Mouse (Mus musculus) embryonic facial prominence, embryonic 13.5 days (tissue): Measurements from ENCODE around the gene Trappc12. TPM values are rescaled to one million over a fixed set of nuclear protein-coding genes. Genes with fewer than 3 reads are reported as not detected.

ENCODE experiments used
- ATAC-seq: fragments of 200-750 bp; cut with Nextera tagmentation; 2 replicates; pipeline ENCODE4 v1.8.0; 2017; ENCODE audit warnings: low read depth; ENCODE audit not compliant: insufficient number of reproducible peaks, insufficient read depth, low FRiP score, low TSS enrichment
- H3K27ac ChIP-seq: fragments of 300-500 bp; sonication (generic); 2 replicates; pipeline ENCODE4 v1.5.1; 2015; ENCODE audit warnings: moderate library complexity, mild to moderate bottlenecking, inconsistent platforms
- H3K27me3 ChIP-seq: fragments of 300-500 bp; sonication (generic); 2 replicates; pipeline ENCODE4 v1.6.1; 2015; ENCODE audit warnings: mild to moderate bottlenecking, inconsistent platforms
- H3K36me3 ChIP-seq: fragments of 300-500 bp; sonication (generic); 2 replicates; pipeline ENCODE4 v1.6.1; 2015; ENCODE audit warnings: mild to moderate bottlenecking, inconsistent platforms
- H3K4me1 ChIP-seq: fragments of 300-500 bp; sonication (generic); 2 replicates; pipeline ENCODE4 v1.6.1; 2015; ENCODE audit warnings: inconsistent platforms
- H3K4me2 ChIP-seq: fragments of 300-500 bp; sonication (generic); 2 replicates; pipeline ENCODE4 v1.6.1; 2015; ENCODE audit warnings: moderate library complexity, mild to moderate bottlenecking, inconsistent platforms
- H3K4me3 ChIP-seq: fragments of 300-500 bp; sonication (generic); 2 replicates; pipeline ENCODE4 v1.5.1; 2015; ENCODE audit warnings: mild to moderate bottlenecking, inconsistent platforms
- H3K9ac ChIP-seq: fragments of 300-500 bp; sonication (generic); 2 replicates; pipeline ENCODE4 v1.6.1; 2015; ENCODE audit warnings: mild to moderate bottlenecking, inconsistent platforms
- H3K9me3 ChIP-seq: fragments of 300-500 bp; sonication (generic); 2 replicates; pipeline ENCODE4 v1.6.1; 2016; ENCODE audit warnings: inconsistent platforms
- WGBS: fragments of 180-500 bp; shearing (Covaris S2); methylation state at CpG from one replicate; pipeline ENCODE4 v1.1.7; 2015; ENCODE audit warnings: mixed read lengths; 5-methylcytosine and 5-hydroxymethylcytosine counted together
- polyA plus RNA-seq: library from polyadenylated mRNA; unstranded; fragments of >200 nt; fragmentation: Nextera tagmentation; extraction: Ambion mirVana; gene quantifications from 2 replicates; pipeline ENCODE4 v1.2.1, GENCODE M21; 2015

Trappc12 gene
- polyA plus RNA-seq: 45.0 and 47.1 TPM in 2 replicates

GRCm38 (mm10) chr12:28750021-28750633, at the start of gene Trappc12:
Trappc12 (minus strand) TSS chr12:28750472.
- Histone ChIP-seq H3K4me3 (peak within 1 kb of the TSS; percentile 84), H3K27me3 (no peaks in the 10 kb centered on the region), H3K4me1 (peaks cover 11% of the 10 kb centered on the region), H3K9me3 (no peaks in the 10 kb centered on the region), H3K36me3 (peaks cover 22% of the 10 kb centered on the region), H3K9ac (peak within 1 kb of the TSS; percentile 85), H3K27ac (peak within 1 kb of the TSS; percentile 11; the same call in 1 of the 2 replicates), H3K4me2 (peak within 1 kb of the TSS; percentile 91)
- peak; percentile 85 for ATAC-seq
- under 1% methylated on average over 41 of the region's 41 CpGs for WGBS

- no peak overlapping the region for H3K27ac ChIP-seq
- ATAC-seq: 0 out of 2 replicates have a peak, but pooled peaks have one; percentile 68
- WGBS: 32% methylated on average over 11 of the region's 11 CpGs
Observed at GRCm38 (mm10) chr12:28799798-28800411, 49.6 kb upstream of the Trappc12 start.

DNA sequence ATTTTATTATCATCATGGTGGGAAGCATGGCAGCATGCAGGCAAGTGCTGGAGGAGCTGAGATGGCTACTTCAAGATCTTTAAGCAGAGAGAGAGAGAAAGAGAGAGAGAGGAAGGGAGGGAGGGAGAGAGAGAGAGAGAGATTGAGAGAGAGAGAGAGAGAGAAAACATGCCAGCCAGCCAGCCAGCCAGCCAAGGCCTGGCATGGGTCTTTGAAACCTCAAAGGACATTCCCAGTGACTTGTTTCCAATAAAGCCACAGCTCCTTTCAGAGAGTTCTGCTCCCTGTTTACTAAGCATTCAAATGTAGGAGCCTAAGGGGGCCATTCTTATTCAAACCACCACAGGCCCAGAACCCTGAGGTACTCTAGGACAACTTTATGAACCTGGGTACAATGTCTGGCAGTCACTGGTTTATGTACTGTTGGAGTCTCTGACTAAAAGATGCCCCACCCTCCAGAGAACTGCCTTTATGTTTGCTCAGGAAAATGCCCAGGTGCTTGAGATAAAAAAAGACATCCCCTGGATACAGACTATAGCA, 46.7 kb upstream of the Trappc12 start:
- Histone ChIP-seq H3K4me3 (no peak overlapping the region), H3K27ac (no peak overlapping the region), H3K4me1 (peaks cover 14% of the 10 kb centered on the region), H3K9me3 (no peaks in the 10 kb centered on the region), H3K27me3 (no peaks in the 10 kb centered on the region), H3K9ac (no peak overlapping the region), H3K36me3 (no peaks in the 10 kb centered on the region), H3K4me2 (no peak overlapping the region)
- ATAC-seq: no peak

More at GRCm38 (mm10) chr12:28799798-28800411, 49.6 kb upstream of the Trappc12 start:
- no peaks in the 10 kb centered on the region for H3K36me3 ChIP-seq
- no peaks in the 10 kb centered on the region for H3K27me3 ChIP-seq
- H3K4me3 ChIP-seq: no peak overlapping the region
- H3K4me2 ChIP-seq: 0 out of 2 replicates have a peak overlapping the region, but pooled peaks have one; percentile 18
- no peak overlapping the region for H3K9ac ChIP-seq
- no peaks in the 10 kb centered on the region for H3K9me3 ChIP-seq
- peaks cover 22% of the 10 kb centered on the region for H3K4me1 ChIP-seq

DNA sequence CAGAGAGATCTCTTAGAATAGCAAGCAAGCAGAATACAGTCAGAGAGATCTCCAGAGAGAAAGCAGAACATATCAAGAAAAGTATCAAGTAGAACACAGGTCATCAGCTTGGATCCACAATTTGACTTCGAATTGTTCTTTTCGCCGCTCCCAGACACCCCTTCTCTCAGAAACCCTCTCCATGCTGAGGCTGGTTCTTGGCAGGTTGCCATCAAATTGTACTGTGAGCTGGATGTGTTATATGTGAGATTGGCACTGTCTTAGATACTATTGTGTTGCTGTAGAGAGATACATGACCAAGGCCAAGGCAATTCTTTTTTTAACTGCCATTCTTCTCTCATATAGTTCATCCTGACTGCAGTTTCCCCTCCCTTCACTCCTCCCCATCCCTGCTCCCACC, 44.8 kb upstream of the Trappc12 start:
- ATAC-seq: no peak
- H3K4me1 ChIP-seq: peaks cover 8% of the 10 kb centered on the region
- H3K36me3 ChIP-seq: no peaks in the 10 kb centered on the region
- H3K4me3 ChIP-seq: no peak overlapping the region
- WGBS: 90% methylated on average over 3 of the region's 3 CpGs
- no peak overlapping the region for H3K27ac ChIP-seq
- H3K4me2 ChIP-seq: no peak overlapping the region
- H3K9ac ChIP-seq: no peak overlapping the region
- H3K9me3 ChIP-seq: no peaks in the 10 kb centered on the region
- no peaks in the 10 kb centered on the region for H3K27me3 ChIP-seq

- 0 out of 2 replicates have a peak, but pooled peaks cover 3% of the 10 kb centered on the region for H3K4me1 ChIP-seq
- ATAC-seq: no peak
- no peaks in the 10 kb centered on the region for H3K27me3 ChIP-seq
- no peaks in the 10 kb centered on the region for H3K36me3 ChIP-seq
- H3K4me2 ChIP-seq: no peak overlapping the region
- H3K27ac ChIP-seq: no peak overlapping the region
- no peak overlapping the region for H3K9ac ChIP-seq
- H3K9me3 ChIP-seq: no peaks in the 10 kb centered on the region
- no peak overlapping the region for H3K4me3 ChIP-seq
- 47% methylated on average over 2 of the region's 2 CpGs for WGBS
Observed at GRCm38 (mm10) chr12:28793715-28794114, 43.4 kb upstream of the Trappc12 start.

DNA sequence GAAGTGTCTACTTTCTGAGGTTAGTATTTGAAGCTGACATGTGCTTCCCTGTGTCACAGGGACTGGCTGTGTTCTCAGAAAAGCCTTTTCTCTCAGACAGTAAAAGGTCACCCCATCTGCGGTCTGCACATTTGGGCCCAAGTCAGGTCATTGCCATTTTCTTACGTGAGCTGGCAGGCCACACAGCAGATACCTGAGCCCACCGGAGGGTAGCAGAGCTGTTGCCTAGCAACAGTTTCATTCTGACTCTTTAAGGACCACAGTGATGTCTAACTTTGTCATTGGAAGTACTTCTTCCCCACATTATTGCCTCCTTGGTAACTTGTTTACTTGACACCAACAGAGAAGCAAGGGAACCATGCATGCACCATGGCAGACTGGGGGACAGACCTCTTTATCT, 42.3 kb upstream of the Trappc12 start:
- 64% methylated on average over 3 of the region's 3 CpGs for WGBS

GRCm38 (mm10) chr12:28786310-28786709, 36.0 kb upstream of the Trappc12 start:
- Histone ChIP-seq H3K4me1 (peaks cover 9% of the 10 kb centered on the region; the same call in 1 of the 2 replicates), H3K27me3 (no peaks in the 10 kb centered on the region), H3K9me3 (no peaks in the 10 kb centered on the region), H3K4me3 (no peak overlapping the region), H3K9ac (no peak overlapping the region), H3K27ac (no peak overlapping the region), H3K4me2 (no peak overlapping the region), H3K36me3 (no peaks in the 10 kb centered on the region)
- WGBS: 94% methylated on average over 6 of the region's 6 CpGs
- no peak for ATAC-seq

More for the DNA sequence above, 42.3 kb upstream of the Trappc12 start:
- ATAC-seq: no peak
- Histone ChIP-seq H3K36me3 (no peaks in the 10 kb centered on the region), H3K27ac (no peak overlapping the region), H3K9me3 (no peaks in the 10 kb centered on the region), H3K4me2 (no peak overlapping the region), H3K4me1 (0 out of 2 replicates have a peak, but pooled peaks cover 3% of the 10 kb centered on the region), H3K27me3 (no peaks in the 10 kb centered on the region), H3K4me3 (no peak overlapping the region), H3K9ac (no peak overlapping the region; the same call in 1 of the 2 replicates)

DNA sequence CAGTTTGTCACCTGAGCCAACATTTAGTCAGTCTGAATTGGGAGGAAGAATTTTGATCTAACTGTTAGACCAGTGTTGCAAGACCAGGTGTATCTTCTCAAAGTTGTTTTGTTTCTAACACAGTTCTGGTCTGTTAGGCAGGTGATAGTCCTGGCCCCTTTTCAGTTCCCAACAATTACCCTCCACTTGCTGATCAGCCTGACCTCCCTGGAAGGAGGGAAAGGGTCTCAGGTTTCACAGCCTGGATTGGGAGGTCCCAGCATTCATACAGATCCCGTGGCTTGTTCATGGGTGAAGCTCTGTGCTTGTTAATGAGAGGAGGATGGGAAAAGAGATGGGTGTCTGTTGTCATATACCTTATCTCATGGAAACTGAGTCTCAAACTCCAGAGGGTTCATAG, 35.0 kb upstream of the Trappc12 start:
- Histone ChIP-seq H3K4me1 (peaks cover 7% of the 10 kb centered on the region; the same call in 1 of the 2 replicates), H3K4me2 (no peak overlapping the region), H3K27ac (no peak overlapping the region), H3K9me3 (no peaks in the 10 kb centered on the region), H3K36me3 (no peaks in the 10 kb centered on the region), H3K27me3 (no peaks in the 10 kb centered on the region), H3K4me3 (no peak overlapping the region), H3K9ac (no peak overlapping the region)
- 0 out of 2 replicates have a peak, but pooled peaks have one; percentile 23 for ATAC-seq
- 0% methylated on average over 1 of the region's 1 CpGs for WGBS

- Histone ChIP-seq H3K36me3 (no peaks in the 10 kb centered on the region), H3K4me1 (peaks cover 7% of the 10 kb centered on the region; the same call in 1 of the 2 replicates), H3K27me3 (no peaks in the 10 kb centered on the region), H3K27ac (no peak overlapping the region), H3K4me2 (no peak overlapping the region), H3K9me3 (no peaks in the 10 kb centered on the region), H3K9ac (no peak overlapping the region), H3K4me3 (no peak overlapping the region)
- WGBS: 46% methylated on average over 8 of the region's 8 CpGs
- ATAC-seq: 0 out of 2 replicates have a peak, but pooled peaks have one; percentile 30
Observed at GRCm38 (mm10) chr12:28784864-28785263, 34.6 kb upstream of the Trappc12 start.

- H3K27me3 ChIP-seq: no peaks in the 10 kb centered on the region
- ATAC-seq: no peak
- H3K36me3 ChIP-seq: no peaks in the 10 kb centered on the region
- H3K4me1 ChIP-seq: peaks cover 7% of the 10 kb centered on the region; the same call in 1 of the 2 replicates
- WGBS: 32% methylated on average over 4 of the region's 4 CpGs
- no peak overlapping the region for H3K4me2 ChIP-seq
- no peak overlapping the region for H3K9ac ChIP-seq
- no peak overlapping the region for H3K4me3 ChIP-seq
- no peak overlapping the region for H3K27ac ChIP-seq
- no peaks in the 10 kb centered on the region for H3K9me3 ChIP-seq
Observed at GRCm38 (mm10) chr12:28784355-28784754, 34.1 kb upstream of the Trappc12 start.

DNA sequence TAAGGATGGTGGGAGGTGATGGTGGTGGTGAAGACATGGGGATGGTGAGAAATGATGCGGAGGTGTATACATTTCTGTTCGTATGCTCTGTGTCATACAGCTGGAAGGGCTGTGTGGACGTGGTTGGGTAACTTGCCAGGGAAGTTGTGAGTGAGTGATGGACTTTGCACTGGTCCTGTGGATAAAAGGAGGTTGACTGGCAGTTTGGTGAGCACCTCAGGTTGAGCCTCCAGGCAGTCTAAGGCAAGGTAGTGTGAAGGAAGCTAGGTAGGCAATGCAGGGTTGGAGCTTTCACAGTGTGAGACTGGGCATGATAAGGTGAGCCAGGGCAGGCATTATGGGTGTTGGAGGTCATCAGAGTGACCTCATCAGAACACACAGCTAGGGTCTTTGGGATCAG, 32.4 kb upstream of the Trappc12 start:
- 92% methylated on average over 3 of the region's 3 CpGs for WGBS
- no peaks in the 10 kb centered on the region for H3K36me3 ChIP-seq
- no peak for ATAC-seq
- H3K4me3 ChIP-seq: no peak overlapping the region
- no peaks in the 10 kb centered on the region for H3K9me3 ChIP-seq
- no peak overlapping the region for H3K9ac ChIP-seq
- peaks cover 7% of the 10 kb centered on the region; the same call in 1 of the 2 replicates for H3K4me1 ChIP-seq
- no peak overlapping the region for H3K27ac ChIP-seq
- H3K4me2 ChIP-seq: no peak overlapping the region
- H3K27me3 ChIP-seq: no peaks in the 10 kb centered on the region
